Mouse (Mus musculus) cerebellum, adult 11 months (tissue): ENCODE results near the gene Htr5a.

ENCODE experiments used
- DNase-seq: peaks from one replicate; pipeline ENCODE4 v3.0.0; 2022

Htr5a gene

GRCm38 (mm10) chr5:27841701-27842295, at the start of gene Htr5a:
Htr5a (plus strand) TSS chr5:27842149.
- peak; percentile 7 for DNase-seq

GRCm38 (mm10) chr5:27792173-27792470, 49.8 kb upstream of the Htr5a start:
- no peak for DNase-seq

- DNase-seq = no peak
Measured at GRCm38 (mm10) chr5:27792531-27793205, 49.3 kb upstream of the Htr5a start.

- peak; percentile 60 for DNase-seq
Measured at GRCm38 (mm10) chr5:27793923-27794322, 48.0 kb upstream of the Htr5a start.

- DNase-seq = no peak
Measured at GRCm38 (mm10) chr5:27814282-27814681, 27.7 kb upstream of the Htr5a start.

GRCm38 (mm10) chr5:27818840-27819672, 22.9 kb upstream of the Htr5a start:
- no peak for DNase-seq

GRCm38 (mm10) chr5:27821161-27821560, 20.8 kb upstream of the Htr5a start:
- no peak for DNase-seq

GRCm38 (mm10) chr5:27827971-27828370, 14.0 kb upstream of the Htr5a start:
- DNase-seq = no peak

GRCm38 (mm10) chr5:27835096-27835495, 6.9 kb upstream of the Htr5a start:
- no peak for DNase-seq

GRCm38 (mm10) chr5:27838061-27838460, 3.9 kb upstream of the Htr5a start:
- no peak for DNase-seq

- peak; percentile 8 for DNase-seq
Measured at GRCm38 (mm10) chr5:27842671-27843320, 847 bp downstream of the Htr5a start.

- no peak for DNase-seq
Measured at GRCm38 (mm10) chr5:27846979-27847378, 5.0 kb downstream of the Htr5a start.

GRCm38 (mm10) chr5:27854290-27854689, 12.3 kb downstream of the Htr5a start:
- no peak for DNase-seq

- DNase-seq = no peak
Measured at GRCm38 (mm10) chr5:27855726-27856125, 13.8 kb downstream of the Htr5a start.

- peak; percentile 13 for DNase-seq
Measured at GRCm38 (mm10) chr5:27873240-27874082, 31.5 kb downstream of the Htr5a start.

- no peak for DNase-seq
Measured at GRCm38 (mm10) chr5:27874211-27874610, 32.3 kb downstream of the Htr5a start.

GRCm38 (mm10) chr5:27875341-27876105, 33.6 kb downstream of the Htr5a start:
- no peak for DNase-seq

- no peak for DNase-seq
Measured at GRCm38 (mm10) chr5:27878356-27878755, 36.4 kb downstream of the Htr5a start.

GRCm38 (mm10) chr5:27879726-27880125, 37.8 kb downstream of the Htr5a start:
- no peak for DNase-seq

- DNase-seq = no peak
Measured at GRCm38 (mm10) chr5:27880329-27881036, 38.5 kb downstream of the Htr5a start.

GRCm38 (mm10) chr5:27881261-27881660, 39.3 kb downstream of the Htr5a start:
- no peak for DNase-seq
